Mouse (Mus musculus): ENCODE measurements around the gene Flcn.

GRCm38 (mm10) chr11:59778874-59779223, 31.0 kb downstream of the Flcn start:
- TF ChIP-seq HCFC1 (IDR thresholded peaks at IDR 0.05; ENCODE audit: low read depth, low read length) = no peak
- no peak; a peak in 1 of 4 replicates for TF ChIP-seq CTCF (conservative IDR thresholded peaks at IDR 0.05 in 1 of 2, IDR thresholded peaks at IDR 0.05 in 1 of 2; ENCODE audit: low read depth in 2 of 2, low read length in 2 of 2)
- no peak for TF ChIP-seq USF2 (conservative IDR thresholded peaks at IDR 0.05; ENCODE audit: low read depth, low read length)
- no peak for TF ChIP-seq MAFK (IDR thresholded peaks at IDR 0.05; ENCODE audit: insufficient replicate concordance, low read length)
- TF ChIP-seq ETS1 (conservative IDR thresholded peaks at IDR 0.05; ENCODE audit: low read depth, low read length) = no peak
- no peak for TF ChIP-seq EP300 (IDR thresholded peaks at IDR 0.05; ENCODE audit: low read length)
- no peak for TF ChIP-seq MXI1 (IDR thresholded peaks at IDR 0.05; ENCODE audit: low read depth, low read length)
- TF ChIP-seq TCF12 (IDR thresholded peaks at IDR 0.05; ENCODE audit: low read depth, low read length) = no peak
- TF ChIP-seq TBP (conservative IDR thresholded peaks at IDR 0.05; ENCODE audit: low read depth, low read length) = no peak
